ENCODE assay signal across 25 mouse cellular contexts in the genomic region with DNA sequence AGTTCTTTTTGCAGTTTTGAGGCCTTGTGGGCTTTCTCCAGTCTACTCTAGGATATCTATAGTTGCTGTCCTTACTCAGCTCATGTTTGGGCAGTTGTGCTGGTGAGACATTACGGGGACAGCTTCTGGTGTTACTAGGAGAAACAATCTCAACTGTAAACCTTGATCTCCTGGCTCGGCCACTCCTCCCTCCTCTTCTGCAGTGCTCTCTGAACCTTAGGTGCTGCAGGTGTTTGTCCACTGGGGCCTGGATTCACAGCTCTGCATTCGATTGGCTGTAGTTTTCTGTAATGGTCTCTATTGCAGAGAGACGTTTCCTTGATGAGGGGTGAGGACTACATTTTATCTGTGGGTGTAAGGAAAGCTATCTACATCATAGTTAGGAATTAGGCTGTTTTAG. TPM values are rescaled to one million over a fixed set of nuclear protein-coding genes. Genes with fewer than 3 reads are reported as not detected.
DNase-seq lines count a peak whose midpoint lies in the region; ATAC-seq lines count a peak whose summit lies in the region.
"Had no signal": no experiment of that assay in that cellular context is flagged by ENCODE, and none has a peak within 500 bp of the region (broad histone marks: within the 10 kb centered on the region; RNA-seq: fewer than 3 reads in every experiment).

No protein-coding gene starts in this region.

- no peak for ATAC-seq in midbrain, embryonic 11.5 days (ENCODE audit: low FRiP score)
- no peak for ATAC-seq in midbrain, embryonic 15.5 days (replicated peaks)
- ATAC-seq: inflammation-experienced regulatory T-cells, adult 6 months; midbrain, embryonic 16.5 days had no signal

- peak; percentile 26 for DNase-seq in kidney, postnatal 14 days
- DNase-seq in kidney, postnatal 10 days: no peak
- peak; percentile 33 for DNase-seq in midbrain, embryonic 11.5 days (ENCODE audit: low spot score, missing footprints)
- DNase-seq in kidney, postnatal 36 days: peak; percentile 48 to 49
- DNase-seq in embryo, embryonic 10 days (ENCODE audit: low spot score): no peak
- no peak for DNase-seq in left cerebral cortex, adult 9 months (ENCODE audit: low spot score in 2 of 2)
- DNase-seq: adrenal gland, postnatal 25 days; B cell, adult 2 months; cerebellum, adult 11-12 months; cerebellum, adult 9-11 months; gastrocnemius, postnatal 14 days; heart, postnatal 14 days; left cerebral cortex, postnatal 4 days; lung, adult 2 months; lung, postnatal 10 days; right cerebral cortex, postnatal 25 days; spleen, adult 18-20 months; thymus, postnatal 14 days had no signal

- no peak overlapping the region for H3K4me3 ChIP-seq in midbrain, embryonic 11.5 days (ENCODE audit: low read depth, low read length)
- no peak overlapping the region for H3K4me3 ChIP-seq in midbrain, embryonic 15.5 days
- H3K4me3 ChIP-seq: embryonic facial prominence, embryonic 13.5 days; hindbrain, embryonic 10.5 days; hindbrain, embryonic 15.5 days; layer of hippocampus, adult 2 months had no signal

- H3K36me3 ChIP-seq in midbrain, embryonic 11.5 days (ENCODE audit: control insufficient read depth, insufficient read depth, low read length): no peaks in the 10 kb centered on the region
- H3K36me3 ChIP-seq in midbrain, embryonic 15.5 days (replicated peaks): no peaks in the 10 kb centered on the region
- H3K36me3 ChIP-seq: hindbrain, embryonic 15.5 days had no signal

- no peak overlapping the region for H3K27ac ChIP-seq in midbrain, embryonic 11.5 days (ENCODE audit: low read depth, low read length)
- H3K27ac ChIP-seq in midbrain, embryonic 15.5 days: no peak overlapping the region
- H3K27ac ChIP-seq: embryonic facial prominence, embryonic 13.5 days; hindbrain, embryonic 10.5 days; hindbrain, embryonic 15.5 days had no signal

- H3K4me1 ChIP-seq in midbrain, embryonic 11.5 days (ENCODE audit: control insufficient read depth, insufficient read depth, low read length): peaks cover 6% of the 10 kb centered on the region
- H3K4me1 ChIP-seq in midbrain, embryonic 15.5 days: peaks cover 41% of the 10 kb centered on the region

- H3K4me2 ChIP-seq in midbrain, embryonic 11.5 days: no peak overlapping the region
- no peak overlapping the region for H3K4me2 ChIP-seq in midbrain, embryonic 15.5 days
- H3K4me2 ChIP-seq: embryonic facial prominence, embryonic 13.5 days; hindbrain, embryonic 15.5 days had no signal

- H3K27me3 ChIP-seq in midbrain, embryonic 11.5 days (ENCODE audit: control insufficient read depth, insufficient read depth, low read length): no peaks in the 10 kb centered on the region
- no peaks in the 10 kb centered on the region for H3K27me3 ChIP-seq in midbrain, embryonic 15.5 days (replicated peaks)
- H3K27me3 ChIP-seq: embryonic facial prominence, embryonic 13.5 days; hindbrain, embryonic 15.5 days had no signal

- WGBS in midbrain, embryonic 11.5 days: 89% methylated on average over 4 of the region's 4 CpGs
- 88% methylated on average over 4 of the region's 4 CpGs for WGBS in midbrain, embryonic 15.5 days

- no peaks in the 10 kb centered on the region for H3K9me3 ChIP-seq in midbrain, embryonic 11.5 days (ENCODE audit: control insufficient read depth, low read length)
- no peaks in the 10 kb centered on the region for H3K9me3 ChIP-seq in midbrain, embryonic 15.5 days
- H3K9me3 ChIP-seq: embryonic facial prominence, embryonic 13.5 days; hindbrain, embryonic 10.5 days; hindbrain, embryonic 15.5 days had no signal

- no peak overlapping the region for H3K9ac ChIP-seq in midbrain, embryonic 11.5 days (ENCODE audit: low read length)
- no peak overlapping the region for H3K9ac ChIP-seq in midbrain, embryonic 15.5 days
- H3K9ac ChIP-seq: embryonic facial prominence, embryonic 13.5 days; hindbrain, embryonic 15.5 days had no signal

RNA-seq across cellular contexts. Expression of gene Usp33, which starts 6.0 kb away (rescaled TPM):
- polyA plus RNA-seq in midbrain, embryonic 11.5 days (2014; fragmentation: Nextera tagmentation; extraction: Ambion mirVana): 65.6 and 73.2 TPM in 2 replicates
- 89.2 and 92.8 TPM in 2 replicates for polyA plus RNA-seq in midbrain, embryonic 15.5 days (2015; fragmentation: Nextera tagmentation; extraction: Ambion mirVana)

RNA-seq across cellular contexts. Expression of gene Miga1, which starts 12.1 kb away (rescaled TPM):
- polyA plus RNA-seq in midbrain, embryonic 11.5 days (2014; fragmentation: Nextera tagmentation; extraction: Ambion mirVana): 19.3 and 21.8 TPM in 2 replicates
- polyA plus RNA-seq in midbrain, embryonic 15.5 days (2015; fragmentation: Nextera tagmentation; extraction: Ambion mirVana): 19.1 and 21.7 TPM in 2 replicates

RNA-seq across cellular contexts. Expression of gene Zzz3, which starts 43.0 kb away (rescaled TPM):
- 62.2 and 63.1 TPM in 2 replicates for polyA plus RNA-seq in midbrain, embryonic 11.5 days (2014; fragmentation: Nextera tagmentation; extraction: Ambion mirVana)
- polyA plus RNA-seq in midbrain, embryonic 15.5 days (2015; fragmentation: Nextera tagmentation; extraction: Ambion mirVana): 31.3 and 32.9 TPM in 2 replicates

Comparison
In these comparisons a context has a peak if more than half of its experiments do, and no peak if none do; other contexts are left out.
1. DNase-seq: peak in kidney, postnatal 14 days (single experiment), midbrain, embryonic 11.5 days (single experiment) and kidney, postnatal 36 days (2 of 2); none in kidney, postnatal 10 days (single experiment), embryo, embryonic 10 days (single experiment) and left cerebral cortex, adult 9 months (0 of 2).